Mouse (Mus musculus) cerebellum, postnatal 4 days (tissue): Measurements from ENCODE around the gene Cdr1.
A peak's percentile ranks its signal among the peaks of the same experiment; 100 is the strongest.

ENCODE experiments used
- DNase-seq, 2 experiments: peaks; one replicate each; pipeline ENCODE4 v3.0.0; 2022; ENCODE audit warnings: low spot score in 2 of 2, mixed read lengths in 1 of 2

Cdr1 gene

DNA sequence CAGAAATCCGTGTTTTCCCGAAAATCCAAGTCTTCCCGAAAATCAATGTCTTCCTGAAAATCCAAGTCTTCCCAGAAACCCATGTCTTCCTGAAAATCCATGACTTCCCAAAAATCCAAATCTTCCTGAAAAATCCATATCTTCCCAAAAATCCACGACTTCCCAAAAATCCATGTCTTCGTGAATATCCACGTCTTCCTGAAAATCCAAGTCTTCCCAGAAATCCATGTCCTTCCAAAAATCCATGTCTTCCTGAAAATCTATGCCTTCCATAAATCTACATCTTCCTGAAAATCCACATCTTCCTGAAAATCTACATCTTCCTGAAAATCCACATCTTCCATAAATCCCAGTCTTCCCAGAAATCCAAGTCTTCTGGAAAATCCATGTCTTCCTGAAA is at the start of gene Cdr1:
Gene Cdr1 (minus strand): TSS at position 101 of the 400 bp plus-strand sequence.
- no peak for DNase-seq

DNA sequence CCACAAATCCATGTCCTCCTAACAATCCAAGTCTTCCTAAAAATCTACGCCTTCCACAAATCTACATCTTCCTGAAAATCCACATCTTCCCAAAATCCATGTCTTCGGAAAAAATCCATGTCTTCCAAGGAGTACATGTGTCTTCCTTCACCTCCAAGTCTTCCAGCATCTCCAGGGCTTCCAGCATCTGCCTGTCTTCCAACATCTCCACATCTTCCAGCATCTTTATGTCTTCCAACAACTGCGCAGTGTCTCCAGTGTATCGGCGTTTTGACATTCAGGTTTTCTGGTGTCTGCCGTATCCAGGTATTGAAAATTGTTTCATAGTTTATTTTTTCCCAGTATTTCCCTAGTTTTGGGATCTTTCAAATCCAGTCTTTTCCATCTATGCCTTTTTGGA is 511 bp upstream of the Cdr1 start:
- DNase-seq = no peak

DNA sequence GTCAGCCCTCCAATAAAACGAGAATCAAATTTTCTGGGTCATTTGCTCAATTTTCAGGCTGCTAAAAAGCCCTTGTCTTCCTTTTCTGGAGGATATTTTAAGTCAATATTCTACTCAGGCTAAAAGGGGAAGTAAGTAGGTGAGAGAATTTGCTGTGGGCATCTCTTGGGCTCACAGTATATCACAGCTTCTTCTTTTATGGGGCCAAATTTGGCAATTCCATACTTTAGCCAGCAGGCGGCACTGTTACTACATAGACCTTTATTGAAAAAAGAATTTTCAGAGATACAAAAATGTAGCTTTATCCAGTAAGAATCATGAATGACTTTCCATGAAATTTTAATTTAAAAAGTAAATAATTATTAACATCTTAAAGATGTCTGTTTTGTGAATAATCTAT is 18.8 kb downstream of the Cdr1 start:
- DNase-seq = peak in 1 of 2 experiments; percentile 6

DNA sequence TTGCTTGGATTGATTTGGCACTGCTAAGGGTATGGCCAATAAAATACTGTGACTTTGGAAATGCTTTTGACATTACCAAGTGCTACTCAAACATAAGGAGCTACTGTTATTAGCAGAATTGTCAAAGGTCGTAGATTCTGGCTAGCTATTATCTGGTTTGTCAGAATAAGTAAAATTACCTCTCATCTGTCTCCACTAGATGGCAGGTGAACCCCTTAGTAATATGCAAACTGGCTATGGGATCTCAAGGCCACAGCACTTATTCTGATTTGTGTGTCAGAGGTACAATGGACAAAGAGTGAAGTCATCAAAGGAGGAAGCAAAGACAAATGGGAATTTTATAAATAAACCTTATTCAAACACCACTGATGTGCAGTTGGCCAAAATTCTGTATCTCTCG is 24.1 kb downstream of the Cdr1 start:
- DNase-seq = no peak

DNA sequence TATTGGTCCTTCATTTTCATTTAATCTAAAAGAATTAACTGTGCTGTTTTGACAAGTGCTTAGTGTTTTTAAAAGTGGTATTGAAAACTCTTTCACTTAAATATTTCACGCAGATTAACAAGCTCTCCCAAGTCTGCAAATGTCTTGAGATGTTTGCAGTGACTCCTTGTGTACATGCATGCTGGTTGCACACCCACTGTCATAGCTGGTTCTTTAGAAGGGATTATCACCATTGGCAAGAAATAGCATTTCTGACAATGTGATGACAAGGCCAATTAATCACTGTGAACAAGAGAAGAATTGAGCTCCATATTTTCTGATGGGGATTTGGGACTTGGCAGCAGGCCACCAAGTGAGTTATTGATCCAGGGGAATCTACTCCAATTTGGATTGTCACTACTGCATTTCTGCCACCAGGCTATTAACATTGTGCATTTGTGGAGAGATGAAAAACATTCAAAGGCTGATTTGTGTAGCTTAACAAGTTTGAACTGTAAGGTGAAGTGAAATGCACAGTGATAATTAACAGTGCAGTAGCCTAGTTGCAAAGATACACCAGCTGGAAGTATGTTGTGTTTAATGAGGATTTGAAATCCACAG is 30.6 kb downstream of the Cdr1 start:
- no peak for DNase-seq

DNA sequence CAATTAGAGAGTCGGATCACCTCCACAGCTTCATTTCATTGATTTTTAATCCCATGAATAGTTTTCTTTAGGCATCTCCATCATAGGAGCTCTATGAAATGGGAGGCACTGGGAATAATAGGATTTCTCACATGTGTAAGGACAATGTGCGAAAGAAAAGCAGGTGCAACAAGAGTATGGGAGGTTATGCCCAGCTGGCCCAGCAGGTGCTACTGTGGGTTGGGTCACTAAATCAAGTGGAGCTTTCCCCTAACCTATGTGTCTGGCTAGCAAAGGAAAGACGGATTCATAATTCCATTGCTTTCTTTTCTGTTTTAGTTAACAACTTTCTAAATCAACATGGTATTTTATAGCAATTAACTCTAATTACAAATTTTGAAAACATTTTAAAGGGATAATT is 31.1 kb downstream of the Cdr1 start:
- no peak for DNase-seq

DNA sequence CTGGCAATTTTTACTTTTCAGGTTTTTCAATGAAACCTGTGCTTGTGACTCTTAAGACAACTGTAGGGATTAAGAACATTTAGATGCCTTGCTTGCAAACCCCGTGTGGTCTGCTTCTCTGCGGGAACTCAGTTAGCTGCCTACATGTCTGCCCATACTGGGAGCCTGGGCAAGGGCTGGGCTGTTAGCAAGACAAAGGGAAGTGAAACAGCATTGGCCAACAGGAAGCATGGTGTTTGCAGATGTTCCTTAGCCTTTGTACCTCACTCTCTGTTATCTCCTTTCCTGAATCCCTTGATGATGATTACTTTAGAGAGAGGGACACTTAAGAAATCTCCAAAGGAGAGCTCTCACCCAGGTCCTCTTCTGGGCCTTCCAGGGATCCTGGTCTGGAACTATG is 38.8 kb downstream of the Cdr1 start:
- no peak for DNase-seq

DNA sequence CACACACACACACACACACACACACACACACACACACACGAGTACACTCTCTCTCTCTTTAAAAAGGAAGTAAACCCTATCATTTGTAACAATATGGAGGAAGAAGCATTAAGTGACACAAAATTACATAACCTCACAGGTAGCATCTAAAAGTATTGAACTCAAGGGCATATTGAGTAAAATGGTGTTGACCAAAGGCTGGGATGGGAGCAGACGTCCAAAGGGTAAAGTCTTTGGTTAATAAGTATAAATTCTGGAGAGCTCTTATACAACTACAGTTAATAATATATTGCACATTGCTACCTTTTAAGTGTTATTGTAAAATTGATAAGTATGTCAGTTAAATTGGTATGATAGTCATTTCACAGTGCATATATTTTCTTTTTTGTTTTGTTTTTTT is 39.9 kb downstream of the Cdr1 start:
- no peak for DNase-seq

DNA sequence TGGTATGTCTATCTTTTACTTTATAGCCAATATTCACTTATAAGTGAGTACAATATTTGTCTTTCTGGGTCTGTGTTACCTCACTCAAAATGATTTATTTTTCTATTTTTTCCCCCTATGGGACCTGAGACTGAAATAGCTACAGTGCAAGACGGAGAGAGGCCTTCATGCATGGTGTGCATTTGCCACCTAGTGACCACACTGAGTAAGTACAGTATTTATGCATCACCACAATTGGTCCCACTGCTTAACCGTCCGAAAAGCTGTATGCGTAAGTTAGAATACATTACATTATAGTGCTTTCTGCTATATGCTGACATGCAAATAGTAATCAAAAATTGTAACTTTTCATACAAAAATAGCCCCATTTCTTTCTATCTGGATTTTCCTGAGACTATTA is 50.8 kb downstream of the Cdr1 start:
- DNase-seq = no peak
